Mouse (Mus musculus): ENCODE measurements around the gene Ppp5c. TPM values are rescaled to one million over a fixed set of nuclear protein-coding genes. Genes with fewer than 3 reads are reported as not detected.

The Ppp5c gene
- polyA plus RNA-seq, 1 experiment: 80.7 TPM

DNA sequence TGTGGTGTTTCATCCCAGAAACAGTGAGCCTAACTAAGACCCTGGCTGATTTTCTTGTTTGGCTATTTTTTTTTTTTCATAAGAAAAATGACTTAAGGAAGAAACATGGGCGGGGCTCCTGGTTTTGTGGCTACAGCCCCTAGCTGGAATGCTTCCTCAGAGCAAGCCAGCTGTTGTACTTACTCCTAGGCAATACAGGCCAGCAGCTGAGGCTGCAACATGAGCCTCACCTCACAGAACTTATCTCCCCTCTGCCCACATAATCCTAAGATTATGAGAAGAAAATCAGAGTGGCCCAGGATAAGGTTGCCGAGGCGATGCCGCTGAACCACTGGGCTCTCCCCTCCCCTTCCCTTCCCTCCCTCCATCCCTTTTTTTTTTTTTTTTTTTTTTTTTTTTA lies 72.0 kb downstream of the Ppp5c start:
- Histone ChIP-seq H3K4me1 (ENCODE audit: control insufficient read depth, insufficient read depth, low read length) (peaks cover 22% of the 10 kb centered on the region), H3K36me3 (ENCODE audit: control insufficient read depth, insufficient read depth, low read length) (no peaks in the 10 kb centered on the region; the same call in 1 of the 2 replicates), H3K27me3 (ENCODE audit: control insufficient read depth, insufficient read depth, low read length) (no peaks in the 10 kb centered on the region), H3K27ac (ENCODE audit: control insufficient read depth, insufficient read depth, low read depth, low read length) (no peak overlapping the region), H3K4me3 (ENCODE audit: control insufficient read depth, low read depth, low read length) (no peak overlapping the region)
- TF ChIP-seq CTCF (IDR thresholded peaks at IDR 0.05; ENCODE audit: control insufficient read depth, insufficient read depth, insufficient replicate concordance, low read depth, low read length): no peak
- no peak for TF ChIP-seq POLR2A (IDR thresholded peaks at IDR 0.05; ENCODE audit: control insufficient read depth, low read depth, low read length)

Other genes starting within 250 kb of the Ppp5c start
- 15.2 and 17.8 TPM in 2 replicates for gene Slc1a5, start 246.6 kb downstream of the Ppp5c start, polyA plus RNA-seq (2012; rRNA removed)
- gene Strn4, start 212.0 kb downstream of the Ppp5c start, polyA plus RNA-seq (2012; rRNA removed): 130 and 147 TPM in 2 replicates
- gene Fkrp, start 211.2 kb downstream of the Ppp5c start, polyA plus RNA-seq (2012; rRNA removed): 3.4 and 3.6 TPM in 2 replicates
- 2.8 and 4.5 TPM in 2 replicates for gene Prkd2, start 185.0 kb downstream of the Ppp5c start, polyA plus RNA-seq (2012; rRNA removed)
- gene Dact3, start 152.6 kb downstream of the Ppp5c start, polyA plus RNA-seq (2012; rRNA removed): 30.7 and 31.2 TPM in 2 replicates
- gene Gng8, start 136.1 kb downstream of the Ppp5c start, polyA plus RNA-seq (2012; rRNA removed): 9.5 and 10.3 TPM in 2 replicates
- gene Ptgir, start 121.4 kb downstream of the Ppp5c start, polyA plus RNA-seq (2012; rRNA removed): 0.20 and 0.26 TPM in 2 replicates
- 433 and 509 TPM in 2 replicates for gene Calm3, start 103.8 kb downstream of the Ppp5c start, polyA plus RNA-seq (2012; rRNA removed)
- 34.2 and 41.6 TPM in 2 replicates for gene Pnmal2, start 83.2 kb downstream of the Ppp5c start, polyA plus RNA-seq (2012; rRNA removed)
- 7.6 and 7.8 TPM in 2 replicates for gene Pnmal1, start 68.2 kb downstream of the Ppp5c start, polyA plus RNA-seq (2012; rRNA removed)
- 1.8 and 2.4 TPM in 2 replicates for gene Gm42372, start 44.8 kb downstream of the Ppp5c start, polyA plus RNA-seq (2012; rRNA removed)
- 1.6 TPM in 2 replicates for gene Ccdc8, start 35.2 kb downstream of the Ppp5c start, polyA plus RNA-seq (2012; rRNA removed)
- 4.4 and 6.9 TPM in 2 replicates for gene Hif3a, start 34.5 kb upstream of the Ppp5c start, polyA plus RNA-seq (2012; rRNA removed)
- gene Psg16, start 46.1 kb upstream of the Ppp5c start, polyA plus RNA-seq (2012; rRNA removed): 0.16 and 0.19 TPM in 2 replicates
- 0.20 and 0.41 TPM in 2 replicates for gene Ceacam3, start 122.4 kb upstream of the Ppp5c start, polyA plus RNA-seq (2012; rRNA removed)
- gene Psg29, start 175.6 kb upstream of the Ppp5c start, polyA plus RNA-seq (2012; rRNA removed): 0.19 TPM in 1 of 2 replicates, not detected in the other

Measured in testis, adult 2 months (tissue).